Comparison of ENCODE assay signal across 10 mouse cellular contexts in genomic region chr14:11617362-11617761, GRCm38 (mm10).
A peak's percentile ranks its signal among the peaks of the same experiment; 100 is the strongest.
DNase-seq lines count a peak whose midpoint lies in the region; ATAC-seq and TF ChIP-seq lines count a peak whose summit lies in the region.
"Had no signal": no experiment of that assay in that cellular context is flagged by ENCODE, and none has a peak within 500 bp of the region (broad histone marks: within the 10 kb centered on the region; RNA-seq: fewer than 3 reads in every experiment).

No protein-coding gene starts in this region.

- no peak overlapping the region for H3K4me2 ChIP-seq in kidney, embryonic 15.5 days
- peak overlapping the region; percentile 56 for H3K4me2 ChIP-seq in myocyte (ENCODE audit: low read depth)
- H3K4me2 ChIP-seq: liver, embryonic 13.5 days had no signal

- H3K27ac ChIP-seq in heart, adult 2 months: no peak overlapping the region
- no peak overlapping the region for H3K27ac ChIP-seq in kidney, embryonic 15.5 days
- H3K27ac ChIP-seq: liver, embryonic 13.5 days had no signal

- no peak overlapping the region for H3ac ChIP-seq in myocyte (ENCODE audit: control insufficient read depth, insufficient read length)

- no peak for TF ChIP-seq EP300 in heart, adult 2 months (IDR thresholded peaks at IDR 0.05; ENCODE audit: insufficient read depth, low read depth, low read length)

- intact Hi-C loops in left cerebral cortex, postnatal 4 days (cut with DNase I): no loop called here
- intact Hi-C loops in heart, adult 2 months (cut with DNase I): no loop called here

- no peaks in the 10 kb centered on the region for H3K36me3 ChIP-seq in heart, adult 2 months (ENCODE audit: control insufficient read depth, insufficient read depth, low read length)
- no peaks in the 10 kb centered on the region for H3K36me3 ChIP-seq in kidney, embryonic 15.5 days
- H3K36me3 ChIP-seq in myocyte (ENCODE audit: control insufficient read depth, insufficient read depth): no peaks in the 10 kb centered on the region
- H3K36me3 ChIP-seq: liver, embryonic 13.5 days had no signal

- H3K79me2 ChIP-seq in heart, adult 2 months (replicated peaks; ENCODE audit: control insufficient read depth, insufficient read depth, low read length): peaks cover 7% of the 10 kb centered on the region
- H3K79me2 ChIP-seq in myocyte (ENCODE audit: control insufficient read depth, insufficient read depth): peaks cover 7% of the 10 kb centered on the region

- H3K9ac ChIP-seq in heart, adult 2 months (ENCODE audit: low read depth, low read length): no peak overlapping the region
- no peak overlapping the region for H3K9ac ChIP-seq in kidney, embryonic 15.5 days
- H3K9ac ChIP-seq: liver, embryonic 13.5 days had no signal

- no peak for TF ChIP-seq POLR2A in heart, adult 2 months (IDR thresholded peaks at IDR 0.05; ENCODE audit: insufficient read depth, low read depth, low read length)
- no peak for TF ChIP-seq POLR2A in myocyte (IDR thresholded peaks at IDR 0.05; ENCODE audit: insufficient read length, low read depth)

- WGBS in heart, adult 2 months: 32% methylated on average over 6 of the region's 6 CpGs
- 50% methylated on average over 6 of the region's 6 CpGs for WGBS in kidney, embryonic 15.5 days

- H3K27me3 ChIP-seq in heart, adult 2 months (ENCODE audit: control insufficient read depth, insufficient read depth, low read length): no peaks in the 10 kb centered on the region
- no peaks in the 10 kb centered on the region for H3K27me3 ChIP-seq in kidney, embryonic 15.5 days
- H3K27me3 ChIP-seq in myocyte (ENCODE audit: control insufficient read depth, insufficient read depth, insufficient read length): no peaks in the 10 kb centered on the region
- H3K27me3 ChIP-seq: liver, embryonic 13.5 days had no signal

- H3K9me3 ChIP-seq in kidney, embryonic 15.5 days (replicated peaks): no peaks in the 10 kb centered on the region
- H3K9me3 ChIP-seq: liver, embryonic 13.5 days had no signal

- DNase-seq in left cerebral cortex, postnatal 4 days: peak; percentile 51
- DNase-seq in left cerebral cortex, adult 9 months (ENCODE audit: low spot score in 2 of 2): no peak
- peak; percentile 69 for DNase-seq in adrenal gland, postnatal 10 days
- DNase-seq in heart, adult 2 months: peak; percentile 21 to 41
- DNase-seq in spleen, postnatal 4 days (ENCODE audit: low spot score in 2 of 2): no peak
- DNase-seq in left cerebral cortex, adult 8-10 months (ENCODE audit: low spot score in 2 of 2): no peak
- DNase-seq: liver, embryonic 13.5 days had no signal

- TF ChIP-seq CTCF in heart, adult 2 months (IDR thresholded peaks at IDR 0.05): no peak

- peaks cover 21% of the 10 kb centered on the region for H3K4me1 ChIP-seq in heart, adult 2 months (ENCODE audit: control insufficient read depth, insufficient read depth, low read length)
- H3K4me1 ChIP-seq in kidney, embryonic 15.5 days: peaks cover 49% of the 10 kb centered on the region

- 0 out of 2 replicates have a peak, but pooled peaks have one; percentile 16 for ATAC-seq in kidney, embryonic 15.5 days (replicated peaks; ENCODE audit: low FRiP score)

- no peak overlapping the region for H3K4me3 ChIP-seq in heart, adult 2 months
- no peak overlapping the region for H3K4me3 ChIP-seq in kidney, embryonic 15.5 days (replicated peaks)
- H3K4me3 ChIP-seq in myocyte: no peak overlapping the region
- H3K4me3 ChIP-seq: erythroblast, embryonic 14.5 days; liver, embryonic 13.5 days had no signal

TF ChIP-seq in myocyte, 11 proteins besides CTCF, POLR2A, EP300 and RAD21:
- peak in 2 of 3 experiments; percentile 36 to 45 for TF ChIP-seq MYOD1 (IDR thresholded peaks at IDR 0.05; ENCODE audit: control insufficient read depth in 1 of 3, insufficient read length in 2 of 3, low read depth in 2 of 3)
- no peak for TF ChIP-seq E2F4 (IDR thresholded peaks at IDR 0.05; ENCODE audit: insufficient read depth)
- peak; percentile 67 for TF ChIP-seq CEBPB (IDR thresholded peaks at IDR 0.05; ENCODE audit: insufficient read depth, poor library complexity, severe bottlenecking)
- TF ChIP-seq MYOG (IDR thresholded peaks at IDR 0.05; ENCODE audit: control insufficient read depth in 1 of 3, insufficient read depth in 1 of 3, insufficient read length in 2 of 3, low read depth in 2 of 3): peak in 2 of 3 experiments; percentile 35 to 47
- TF ChIP-seq TCF3 (IDR thresholded peaks at IDR 0.05; ENCODE audit: insufficient read length, low read depth): no peak
- TF ChIP-seq REST (IDR thresholded peaks at IDR 0.05; ENCODE audit: insufficient read depth, insufficient read length): no peak
- peak; percentile 36 for TF ChIP-seq TCF12 (IDR thresholded peaks at IDR 0.05; ENCODE audit: insufficient read depth, poor library complexity, severe bottlenecking)

Comparison
In these comparisons a context has a peak if more than half of its experiments do, and no peak if none do; other contexts are left out.
1. DNase-seq: peak in left cerebral cortex, postnatal 4 days (single experiment), adrenal gland, postnatal 10 days (single experiment) and heart, adult 2 months (2 of 2); none in left cerebral cortex, adult 9 months (0 of 2), spleen, postnatal 4 days (0 of 2) and left cerebral cortex, adult 8-10 months (0 of 2).